Mouse (Mus musculus) left cerebral cortex, postnatal 10 days (tissue): ENCODE measurements around the gene Zc3h12c. TPM values are rescaled to one million over a fixed set of nuclear protein-coding genes. Genes with fewer than 3 reads are reported as not detected.
A peak's percentile ranks its signal among the peaks of the same experiment; 100 is the strongest.

Source experiments
- DNase-seq, 2 experiments: peaks; one replicate each; pipeline ENCODE4 v3.0.0; 2021 to 2022; ENCODE audit warnings: low spot score in 2 of 2, mixed read lengths in 1 of 2; ENCODE audit errors: extremely low spot score in 1 of 2
- intact Hi-C: fragments of 180-260 bp; cut with DNase I; formaldehyde crosslinking; loops from one replicate; pipeline ENCODE4 v1.15.1; 2025
- total RNA-seq, 2 experiments: library from RNA; stranded (reverse); gene quantifications; 2 replicates each; pipeline ENCODE4 v1.2.3; 2021

The Zc3h12c gene
- 10 to 100 TPM; 10.7 to 11.8 TPM for total RNA-seq

DNA sequence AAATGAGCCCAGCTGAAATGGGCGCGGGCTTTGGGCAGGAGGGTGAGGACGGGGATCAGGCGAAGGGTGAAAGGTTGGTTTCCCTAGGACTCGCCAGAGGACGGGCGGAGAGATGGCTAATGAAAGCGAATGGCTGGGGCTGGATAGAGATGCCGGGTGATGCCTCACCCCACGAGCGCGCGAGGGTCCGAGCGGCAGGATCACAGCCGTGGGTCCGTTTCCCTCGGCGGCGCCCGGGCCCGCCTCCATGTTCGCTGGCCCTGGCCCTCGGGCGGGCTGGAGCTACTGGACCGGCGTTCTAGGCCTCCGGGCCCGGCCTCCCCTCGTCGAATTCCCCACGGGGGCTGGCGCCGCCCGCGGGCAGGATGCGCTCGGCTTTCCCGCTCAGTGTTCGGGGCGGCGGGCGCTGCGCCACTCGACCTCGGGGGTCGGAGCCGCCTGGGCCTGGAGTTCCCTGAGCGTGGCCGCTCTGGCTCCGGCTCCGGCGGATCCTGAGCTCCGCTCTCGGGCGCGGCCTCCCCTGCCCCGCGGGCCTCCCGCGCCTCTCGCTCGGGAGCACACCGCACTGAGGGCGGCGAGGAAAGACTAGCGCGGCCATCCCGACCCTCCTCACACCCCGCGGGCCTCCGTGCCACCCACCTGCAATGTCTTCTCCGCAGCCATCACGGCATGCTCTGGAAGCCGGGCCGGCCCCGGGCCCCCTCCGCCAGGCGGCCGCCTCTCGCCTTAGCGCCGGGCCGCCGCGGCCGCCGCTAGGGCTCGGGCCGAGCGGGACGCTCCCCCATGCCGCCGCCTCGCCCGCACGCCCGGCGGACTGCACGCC lies at the start of gene Zc3h12c:
Zc3h12c (minus strand) TSS at position 710 of the 823 bp plus-strand sequence.
- intact Hi-C loops, result loop anchor here (5.0 kb wide), 2 partner anchors 36 to 114 kb away; no protein-coding TSS in a partner anchor
- peak; percentile 26 to 82 for DNase-seq

- intact Hi-C loops, result no loop called here
- no peak for DNase-seq
Observed at GRCm38 (mm10) chr9:52217636-52218035, 49.3 kb upstream of the Zc3h12c start.

- DNase-seq, result no peak
- intact Hi-C loops, result no loop called here
Observed at GRCm38 (mm10) chr9:52215291-52215690, 46.9 kb upstream of the Zc3h12c start.

DNA sequence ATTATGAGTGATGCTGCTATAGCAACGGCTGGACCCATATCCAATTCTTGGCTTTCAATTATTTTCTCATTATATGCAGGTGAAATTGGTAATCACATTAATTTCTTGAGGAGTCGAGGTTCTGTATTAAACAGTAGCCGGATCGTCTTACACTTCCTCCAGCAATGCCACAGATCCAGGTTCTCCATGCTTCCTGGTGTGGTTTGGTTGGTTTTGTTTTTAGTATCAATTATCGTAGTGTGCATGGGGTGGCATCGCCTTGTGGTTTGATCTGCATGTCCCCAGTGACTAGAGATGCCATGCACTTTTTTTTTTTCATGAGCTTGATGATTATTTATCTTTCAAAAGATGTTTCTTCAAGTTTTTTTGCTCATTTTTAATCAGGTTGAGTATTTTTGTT lies 44.0 kb upstream of the Zc3h12c start:
- no peak for DNase-seq
- intact Hi-C loops, result no loop called here

GRCm38 (mm10) chr9:52208510-52209030 lies 40.2 kb upstream of the Zc3h12c start:
- intact Hi-C loops, result no loop called here
- no peak for DNase-seq

DNA sequence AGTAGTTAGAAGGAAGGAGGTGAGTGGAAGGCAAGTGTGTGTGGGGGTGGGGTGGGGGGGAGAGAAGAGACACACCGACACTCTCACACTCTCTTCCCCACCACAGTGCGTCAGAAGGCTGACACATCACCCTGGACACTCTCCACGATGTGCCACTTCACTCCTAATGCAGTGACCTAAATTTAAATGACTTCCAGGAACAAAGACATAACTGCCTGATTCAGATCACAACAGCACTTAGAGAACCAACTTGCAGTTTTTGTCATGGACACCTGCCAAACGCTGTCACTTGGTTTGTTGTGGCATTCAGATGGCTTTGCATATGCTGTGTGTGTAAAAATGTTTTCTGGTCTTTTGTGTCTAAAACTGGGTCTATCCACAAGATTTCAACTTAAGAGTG lies 34.8 kb upstream of the Zc3h12c start:
- intact Hi-C loops, result no loop called here
- peak; percentile 35 to 45 for DNase-seq

DNA sequence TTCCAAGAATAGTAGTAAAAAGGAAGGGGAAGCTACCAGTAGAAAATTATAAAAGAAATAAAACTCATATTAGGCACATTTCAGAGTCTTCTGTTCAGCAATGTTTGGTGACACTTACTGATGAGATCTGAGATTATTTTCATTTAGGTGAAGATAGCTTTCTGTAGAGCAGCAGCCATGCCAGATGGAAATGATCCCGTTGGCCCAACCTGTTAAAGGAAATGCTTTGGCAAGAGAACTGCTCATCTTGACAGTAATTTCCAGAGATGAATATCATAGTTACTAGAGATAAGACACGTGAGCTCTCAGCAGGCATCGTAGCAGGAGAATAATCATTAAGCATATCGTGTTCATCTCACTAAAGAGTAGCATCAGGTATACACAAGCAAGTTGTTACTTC lies 31.9 kb upstream of the Zc3h12c start:
- intact Hi-C loops, result no loop called here
- DNase-seq, result no peak

DNA sequence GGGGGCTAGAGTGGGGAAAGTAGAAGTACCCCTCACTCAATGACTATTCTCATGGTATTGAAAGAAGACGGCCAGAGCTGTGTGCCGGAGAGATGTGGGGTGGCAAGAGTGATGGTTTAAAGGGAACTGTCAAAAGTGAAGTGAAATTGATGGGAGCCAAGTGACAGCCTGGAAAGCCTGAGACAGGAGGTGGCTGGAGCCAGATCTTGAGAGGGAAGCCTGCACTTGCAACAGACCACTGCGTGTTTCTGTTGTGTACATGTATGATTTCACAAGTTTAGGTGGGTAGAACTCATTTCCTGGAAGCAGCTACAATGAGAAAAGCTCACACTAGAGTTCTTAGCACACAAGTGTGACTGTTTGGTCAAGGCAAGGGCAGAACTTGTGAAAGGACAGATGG lies 27.5 kb upstream of the Zc3h12c start:
- DNase-seq, result no peak
- intact Hi-C loops, result no loop called here

DNA sequence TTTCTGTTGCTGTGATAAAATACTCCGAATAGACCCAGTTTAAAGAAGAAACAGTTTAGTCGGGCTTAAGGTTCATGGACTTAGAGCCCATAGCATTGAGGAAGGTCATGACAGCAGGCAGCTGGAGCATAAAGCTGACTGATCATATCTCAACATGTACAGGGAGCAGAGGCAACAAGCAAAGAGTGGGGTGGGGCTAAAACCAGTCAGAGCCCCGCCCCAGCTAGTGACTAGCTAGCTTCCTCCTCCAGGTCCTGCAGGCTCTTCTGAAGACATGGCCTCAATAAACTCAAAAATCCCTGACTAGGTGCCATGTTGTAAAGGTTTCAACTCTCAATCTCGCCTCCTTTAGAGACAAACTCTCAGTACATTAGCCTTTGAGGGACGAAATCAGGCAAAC lies 25.5 kb upstream of the Zc3h12c start:
- no peak for DNase-seq
- intact Hi-C loops, result no loop called here

DNA sequence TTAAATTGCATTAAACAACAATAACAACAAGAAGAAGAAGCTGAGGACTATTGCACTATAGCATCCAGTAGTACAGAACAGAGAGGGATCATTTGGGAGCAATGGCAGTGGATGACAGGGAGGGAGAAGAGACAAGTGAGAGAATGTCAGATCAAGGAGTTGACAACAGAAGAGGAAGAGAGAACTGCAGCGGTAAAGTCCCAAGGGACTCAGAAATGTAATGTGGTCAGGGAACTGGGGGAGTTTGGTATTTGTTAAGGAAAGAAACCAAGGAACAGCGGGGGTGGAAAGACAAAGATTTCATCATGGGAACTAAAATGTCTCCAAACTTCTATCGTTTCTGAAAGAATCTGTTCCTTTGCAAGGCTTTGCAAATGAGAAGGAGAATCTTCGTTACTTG lies 22.5 kb upstream of the Zc3h12c start:
- intact Hi-C loops, result no loop called here
- no peak for DNase-seq

GRCm38 (mm10) chr9:52188106-52188505 lies 19.7 kb upstream of the Zc3h12c start:
- intact Hi-C loops, result no loop called here

DNA sequence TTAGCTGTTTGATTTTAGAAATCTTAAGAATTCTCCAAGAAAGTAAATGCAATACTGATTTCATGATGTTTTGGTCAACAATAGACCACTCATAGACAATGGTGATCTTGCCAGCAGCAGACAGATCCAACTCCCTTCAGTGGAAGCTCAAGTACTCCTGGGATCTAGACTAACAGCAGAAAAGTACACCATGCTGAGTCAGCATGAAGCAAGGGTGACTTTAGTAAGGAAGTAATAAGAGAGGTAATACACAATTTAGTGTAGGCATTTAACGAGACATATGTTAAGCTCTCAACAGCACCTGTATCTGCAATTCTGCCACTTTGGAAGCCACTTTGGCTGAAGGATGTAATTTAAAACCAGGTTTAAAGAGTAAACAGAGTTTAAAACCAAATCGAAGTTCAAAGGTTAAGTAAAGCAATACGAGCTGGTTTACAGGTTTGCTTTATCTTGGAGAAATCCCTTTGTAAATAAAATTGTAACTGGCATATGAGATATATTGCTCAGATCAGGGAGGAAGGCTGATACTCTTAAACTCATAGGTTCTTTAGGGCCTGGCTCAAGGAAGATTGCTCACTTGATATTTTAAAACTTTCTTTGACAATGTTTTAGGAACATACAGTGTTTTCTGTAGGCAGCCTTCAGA lies 18.0 kb upstream of the Zc3h12c start:
- intact Hi-C loops, result no loop called here
- DNase-seq, result no peak

More at GRCm38 (mm10) chr9:52188106-52188505, 19.7 kb upstream of the Zc3h12c start:
- no peak for DNase-seq

GRCm38 (mm10) chr9:52181419-52181818 lies 13.0 kb upstream of the Zc3h12c start:
- no peak for DNase-seq
- intact Hi-C loops, result no loop called here

GRCm38 (mm10) chr9:52180851-52181250 lies 12.5 kb upstream of the Zc3h12c start:
- intact Hi-C loops, result no loop called here
- no peak for DNase-seq

GRCm38 (mm10) chr9:52175257-52175859 lies 7.0 kb upstream of the Zc3h12c start:
- DNase-seq, result no peak

GRCm38 (mm10) chr9:52174671-52175111 lies 6.3 kb upstream of the Zc3h12c start:
- no peak for DNase-seq
- intact Hi-C loops, result no loop called here

More at GRCm38 (mm10) chr9:52175257-52175859, 7.0 kb upstream of the Zc3h12c start:
- intact Hi-C loops, result no loop called here

DNA sequence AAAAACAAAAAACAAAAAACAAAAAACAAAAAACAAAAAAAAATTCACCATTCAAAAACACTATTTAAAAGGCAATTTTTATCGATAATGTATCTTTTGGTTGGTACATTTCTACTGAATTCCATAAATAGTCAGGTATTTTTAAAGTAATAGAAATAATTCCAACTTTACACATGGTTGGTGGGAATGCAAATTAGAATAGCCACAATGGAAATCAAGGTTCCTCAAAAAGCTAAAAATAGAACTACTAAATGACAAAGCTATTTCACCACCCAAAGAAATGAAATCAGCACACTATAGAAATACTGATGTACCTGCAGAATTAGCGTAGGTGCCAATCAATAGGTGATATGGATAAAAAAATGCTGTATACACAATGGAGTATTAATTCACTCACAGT lies 5.6 kb upstream of the Zc3h12c start:
- intact Hi-C loops, result no loop called here
- DNase-seq, result no peak

- intact Hi-C loops, result no loop called here
Observed at GRCm38 (mm10) chr9:52172550-52172949, 4.2 kb upstream of the Zc3h12c start.

DNA sequence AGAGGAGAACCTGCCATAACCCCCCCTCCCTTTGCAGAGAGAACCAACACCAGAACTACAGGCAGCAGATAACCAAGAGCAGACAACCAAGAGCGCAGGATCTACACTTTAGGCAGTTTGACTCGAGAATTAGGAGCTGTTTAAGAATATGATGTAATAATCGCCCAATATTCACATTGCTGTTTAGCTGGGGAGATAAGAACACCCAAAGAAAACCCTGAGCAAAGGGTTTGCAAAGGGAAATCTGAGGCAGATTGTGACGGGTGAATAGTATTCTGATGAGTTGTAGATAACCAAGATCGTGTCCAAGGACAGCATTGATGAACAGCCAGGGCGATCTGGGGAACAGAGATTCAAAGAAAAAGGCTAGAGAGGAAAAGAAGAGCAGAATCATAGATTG lies 2.3 kb upstream of the Zc3h12c start:
- intact Hi-C loops, result no loop called here
- DNase-seq, result no peak

More at GRCm38 (mm10) chr9:52172550-52172949, 4.2 kb upstream of the Zc3h12c start:
- DNase-seq, result no peak
